7 mouse cellular contexts compared by ENCODE assay signal in genomic region chr11:79703452-79703851, GRCm38 (mm10).
DNase-seq lines count a peak whose midpoint lies in the region; ATAC-seq lines count a peak whose summit lies in the region.

No protein-coding gene starts in this region.

- H3K9ac ChIP-seq in heart, embryonic 15.5 days: peak overlapping the region; percentile 95

- peak; percentile 66 to 70 for DNase-seq in B cell, adult 2 months
- peak; percentile 57 for DNase-seq in ES-CJ7 (ENCODE audit: low read depth, low spot score)
- DNase-seq in embryo, embryonic 10.5 days (ENCODE audit: low spot score): peak; percentile 79
- peak; percentile 53 for DNase-seq in kidney, postnatal 14 days
- peak; percentile 55 to 59 for DNase-seq in lung, postnatal 4 days
- DNase-seq in spleen, adult 18-20 months: peak; percentile 20 to 39

- H3K4me1 ChIP-seq in heart, embryonic 15.5 days (replicated peaks): peaks cover 22% of the 10 kb centered on the region

- H3K27ac ChIP-seq in heart, embryonic 15.5 days: peak overlapping the region; percentile 99

- peak overlapping the region; percentile 93 for H3K4me3 ChIP-seq in heart, embryonic 15.5 days

- ATAC-seq in heart, embryonic 15.5 days (replicated peaks; ENCODE audit: insufficient number of reproducible peaks, insufficient read depth, low FRiP score, low read depth): no peak

- H3K36me3 ChIP-seq in heart, embryonic 15.5 days: peaks cover 6% of the 10 kb centered on the region; the same call in 1 of the 2 replicates

- no peaks in the 10 kb centered on the region for H3K9me3 ChIP-seq in heart, embryonic 15.5 days (replicated peaks)

- H3K27me3 ChIP-seq in heart, embryonic 15.5 days: no peaks in the 10 kb centered on the region

- WGBS in heart, embryonic 15.5 days: 1% methylated on average over 5 of the region's 5 CpGs

- peak overlapping the region; percentile 67 for H3K4me2 ChIP-seq in heart, embryonic 15.5 days
